Mouse (Mus musculus) liver, embryonic 13.5 days (tissue): Measurements from ENCODE around the gene Cerk. TPM values are rescaled to one million over a fixed set of nuclear protein-coding genes. Genes with fewer than 3 reads are reported as not detected.
"Not testable (repeated sequence)": the region's sequence is repeated elsewhere in the genome, so short reads cannot be mapped to it uniquely, and the experiment has no call there.

Experiments
- ATAC-seq: fragments of 200-750 bp; cut with Nextera tagmentation; 2 replicates; pipeline ENCODE4 v1.8.0; 2017; ENCODE audit warnings: low read depth, mild to moderate bottlenecking, moderate number of reproducible peaks, moderate library complexity
- DNase-seq: peaks from one replicate; pipeline ENCODE4 v3.0.0; 2022
- H3K27ac ChIP-seq: fragments of 300-500 bp; sonication (generic); 2 replicates; pipeline ENCODE4 v1.5.1; 2015; ENCODE audit warnings: moderate library complexity, mild to moderate bottlenecking, inconsistent platforms
- H3K27me3 ChIP-seq: fragments of 300-500 bp; sonication (generic); 2 replicates; pipeline ENCODE4 v1.6.1; 2015; ENCODE audit warnings: mild to moderate bottlenecking, inconsistent platforms
- H3K36me3 ChIP-seq: fragments of 300-500 bp; sonication (generic); 2 replicates; pipeline ENCODE4 v1.6.1; 2015; ENCODE audit warnings: mild to moderate bottlenecking, inconsistent platforms
- H3K4me1 ChIP-seq: fragments of 300-500 bp; sonication (generic); replicated peaks from 2 replicates; pipeline ENCODE4 v1.6.1; 2015; ENCODE audit warnings: inconsistent platforms
- H3K4me2 ChIP-seq: fragments of 300-500 bp; sonication (generic); 2 replicates; pipeline ENCODE4 v1.6.1; 2015; ENCODE audit warnings: inconsistent platforms, mild to moderate bottlenecking, moderate library complexity
- H3K4me3 ChIP-seq: fragments of 300-500 bp; sonication (generic); replicated peaks from 2 replicates; pipeline ENCODE4 v1.5.1; 2015; ENCODE audit warnings: mild to moderate bottlenecking, inconsistent platforms
- H3K9ac ChIP-seq: fragments of 300-500 bp; sonication (generic); 2 replicates; pipeline ENCODE4 v1.6.1; 2015; ENCODE audit warnings: mild to moderate bottlenecking, inconsistent platforms
- H3K9me3 ChIP-seq: fragments of 300-500 bp; sonication (generic); replicated peaks from 2 replicates; pipeline ENCODE4 v1.6.1; 2016; ENCODE audit warnings: inconsistent platforms
- WGBS: fragments of 180-500 bp; shearing (Covaris S2); methylation state at CpG from one replicate; pipeline ENCODE4 v1.1.7; 2015; ENCODE audit not compliant: insufficient replicate concordance; 5-methylcytosine and 5-hydroxymethylcytosine counted together
- polyA plus RNA-seq: library from polyadenylated mRNA; unstranded; fragments of >200 nt; fragmentation: Nextera tagmentation; extraction: Ambion mirVana; gene quantifications from 2 replicates; pipeline ENCODE4 v1.2.1, GENCODE M21; 2015

Cerk gene
- polyA plus RNA-seq, 1 experiment from 2014 or later = 3.2 TPM

DNA sequence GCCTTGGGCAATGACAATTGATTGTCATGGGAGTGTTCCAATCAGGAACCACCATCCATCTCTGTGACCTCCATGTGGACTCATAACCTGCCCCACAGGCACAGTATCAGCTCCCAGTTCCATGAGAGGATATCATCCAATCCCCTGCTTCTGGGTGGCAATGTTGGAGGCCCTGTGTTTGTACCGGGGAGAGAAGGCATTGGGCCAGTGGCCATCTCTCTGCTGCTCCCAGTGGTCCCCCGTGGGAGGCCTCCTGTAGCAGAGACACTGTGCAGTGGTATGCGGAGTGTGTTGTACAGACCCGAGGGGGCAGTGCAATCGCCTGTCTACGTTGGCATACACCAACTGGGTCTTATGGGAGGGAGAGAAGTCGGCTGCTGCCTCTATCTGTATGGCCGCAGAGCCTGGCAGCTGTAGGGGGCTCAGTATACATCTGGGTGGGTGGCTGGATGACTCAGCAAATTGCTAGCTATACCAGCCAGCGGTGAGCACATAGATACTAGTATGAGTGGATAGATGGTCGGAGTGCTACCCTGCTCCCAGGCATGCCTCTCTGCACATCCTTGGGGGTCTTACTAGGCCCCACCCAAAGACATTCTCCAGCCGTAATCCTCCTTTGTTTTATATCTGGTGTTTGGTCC, 78.0 kb downstream of the Cerk start:
- WGBS = 39% methylated on average over 11 of the region's 11 CpGs
- peaks cover 98% of the 10 kb centered on the region for H3K4me1 ChIP-seq
- peak; percentile 49 for ATAC-seq

GRCm38 (mm10) chr15:86105751-86106150, 80.2 kb downstream of the Cerk start:
- Histone ChIP-seq H3K4me3 (no peak overlapping the region; the same call in 1 of the 2 replicates), H3K9me3 (no peaks in the 10 kb centered on the region), H3K9ac (peak overlapping the region; percentile 64), H3K36me3 (peaks cover 27% of the 10 kb centered on the region), H3K27ac (peak overlapping the region; percentile 98), H3K27me3 (no peaks in the 10 kb centered on the region), H3K4me1 (peaks cover 98% of the 10 kb centered on the region), H3K4me2 (peak overlapping the region; percentile 63)
- ATAC-seq (no peak), DNase-seq (no peak)
- WGBS = 50% methylated on average over 6 of the region's 6 CpGs

More for the DNA sequence above, 78.0 kb downstream of the Cerk start:
- Histone ChIP-seq H3K27me3 (no peaks in the 10 kb centered on the region), H3K27ac (peak overlapping the region; percentile 98), H3K9me3 (no peaks in the 10 kb centered on the region), H3K36me3 (0 out of 2 replicates have a peak, but pooled peaks cover 8% of the 10 kb centered on the region), H3K9ac (peak overlapping the region; percentile 64), H3K4me3 (no peak overlapping the region), H3K4me2 (peak overlapping the region; percentile 47)
- DNase-seq = peak; percentile 71

DNA sequence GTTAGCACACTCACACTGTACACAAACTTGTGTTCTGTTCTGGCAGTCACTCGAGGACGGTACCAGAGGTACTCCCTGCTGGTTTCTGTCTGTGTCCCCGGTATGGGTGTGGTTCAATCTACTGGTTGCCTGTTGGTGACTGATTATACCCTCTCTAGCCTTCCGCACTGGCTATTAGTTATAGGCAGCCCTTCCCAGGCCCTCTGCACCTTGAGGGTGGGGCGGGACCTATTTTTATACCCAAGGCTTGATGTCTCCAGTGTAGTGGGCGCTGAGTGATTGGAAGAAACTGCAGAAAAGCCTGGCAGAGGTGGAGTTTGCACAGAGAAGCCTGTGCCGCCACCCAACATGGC, 80.6 kb downstream of the Cerk start:
- Histone ChIP-seq H3K4me1 (peaks cover 98% of the 10 kb centered on the region), H3K4me3 (peak overlapping the region; percentile 14), H3K36me3 (peaks cover 28% of the 10 kb centered on the region)

DNA sequence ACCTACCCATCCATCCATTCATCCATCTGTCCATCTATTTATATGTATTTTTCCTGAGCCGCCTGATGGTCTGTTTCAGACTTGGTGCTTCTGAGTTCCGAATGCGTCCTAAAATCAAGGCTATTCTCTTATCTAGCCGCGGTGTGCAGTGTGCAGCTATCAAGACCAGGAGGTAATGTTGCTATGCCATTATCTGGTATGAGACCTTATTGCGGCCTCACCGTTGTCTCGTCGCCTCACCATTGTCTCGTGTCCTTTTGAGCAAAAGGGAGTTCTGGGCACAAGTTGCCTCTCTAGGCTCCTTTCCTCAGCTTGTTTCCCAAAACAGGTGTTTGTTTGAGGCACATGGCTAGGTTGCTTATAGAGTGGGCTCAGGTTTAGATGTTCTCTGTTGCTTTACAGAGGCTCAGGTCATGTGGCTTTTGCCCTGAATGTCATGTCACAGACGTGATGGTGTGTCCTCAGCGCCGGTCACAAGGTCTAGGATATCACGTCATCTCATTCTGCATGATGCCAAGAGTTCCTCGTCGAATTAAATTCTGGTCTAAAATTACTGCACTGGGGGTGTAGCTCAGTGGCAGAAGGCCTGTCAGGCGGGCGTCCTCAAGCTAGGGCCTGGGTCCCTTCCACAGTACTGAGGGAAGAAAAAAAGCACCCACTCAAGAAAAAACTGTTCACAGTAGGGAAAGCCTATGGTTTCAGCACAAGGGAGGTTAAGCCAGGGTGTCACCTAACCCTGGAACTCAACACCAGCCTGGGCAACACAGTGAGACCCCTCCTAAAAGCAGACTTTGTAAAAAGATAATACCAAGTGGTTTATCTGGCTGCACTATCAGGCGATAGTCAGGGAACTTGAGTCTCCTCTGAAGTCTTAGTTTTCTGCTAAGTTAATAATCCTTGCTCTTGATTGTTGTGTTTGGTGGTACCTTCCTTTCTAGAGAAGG, 81.3 kb downstream of the Cerk start:
- H3K9ac ChIP-seq = peak overlapping the region; percentile 74
- peaks cover 25% of the 10 kb centered on the region for H3K36me3 ChIP-seq
- H3K4me3 ChIP-seq = peak overlapping the region; percentile 14
- DNase-seq = peak; percentile 41
- peak overlapping the region; percentile 98 for H3K27ac ChIP-seq
- peaks cover 93% of the 10 kb centered on the region for H3K4me1 ChIP-seq
- peak overlapping the region; percentile 63 for H3K4me2 ChIP-seq
- H3K27me3 ChIP-seq = no peaks in the 10 kb centered on the region
- peak; percentile 84 for ATAC-seq
- WGBS = 33% methylated on average over 19 of the region's 19 CpGs
- H3K9me3 ChIP-seq = no peaks in the 10 kb centered on the region

More for the DNA sequence above, 80.6 kb downstream of the Cerk start:
- Histone ChIP-seq H3K27ac (peak overlapping the region; percentile 98), H3K9ac (peak overlapping the region; percentile 74), H3K4me2 (peak overlapping the region; percentile 63), H3K9me3 (no peaks in the 10 kb centered on the region), H3K27me3 (no peaks in the 10 kb centered on the region)
- peak; percentile 90 for DNase-seq
- 17% methylated on average over 7 of the region's 7 CpGs for WGBS
- peak; percentile 95 for ATAC-seq

DNA sequence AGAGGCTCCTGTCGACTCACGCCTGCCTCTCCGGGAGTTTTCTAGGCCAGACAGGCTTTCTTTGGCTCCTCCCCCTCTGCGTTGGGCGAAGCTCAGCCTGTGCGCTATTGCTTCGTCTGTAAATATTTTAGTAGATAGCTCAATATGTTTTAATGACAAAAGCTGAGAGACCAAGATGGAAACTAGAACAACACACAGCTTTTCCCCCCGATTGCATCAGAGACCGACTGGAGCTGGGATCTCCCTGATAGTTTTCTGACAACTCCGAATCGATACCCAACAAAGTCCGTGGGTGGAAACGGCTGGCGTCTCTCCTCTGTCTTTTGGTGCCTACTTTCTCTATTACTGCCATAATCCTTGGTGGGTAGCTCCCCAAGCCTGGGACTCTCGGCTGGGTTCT, 83.6 kb downstream of the Cerk start:
- peak overlapping the region; percentile 98 for H3K27ac ChIP-seq
- H3K9ac ChIP-seq = no peak overlapping the region
- no peak overlapping the region for H3K4me3 ChIP-seq
- H3K36me3 ChIP-seq = peaks cover 23% of the 10 kb centered on the region
- no peaks in the 10 kb centered on the region for H3K9me3 ChIP-seq
- 84% methylated on average over 15 of the region's 15 CpGs for WGBS
- no peaks in the 10 kb centered on the region for H3K27me3 ChIP-seq
- peaks cover 71% of the 10 kb centered on the region for H3K4me1 ChIP-seq
- no peak overlapping the region for H3K4me2 ChIP-seq
- DNase-seq = no peak
- no peak for ATAC-seq

- peaks cover 64% of the 10 kb centered on the region for H3K4me1 ChIP-seq
- H3K9me3 ChIP-seq = no peaks in the 10 kb centered on the region
- H3K9ac ChIP-seq = no peak overlapping the region
- H3K4me2 ChIP-seq = no peak overlapping the region
- DNase-seq (no peak), ATAC-seq (no peak)
- peaks cover 24% of the 10 kb centered on the region for H3K36me3 ChIP-seq
- peak overlapping the region; percentile 98; the same call in 1 of the 2 replicates for H3K27ac ChIP-seq
- no peak overlapping the region for H3K4me3 ChIP-seq
- WGBS = 86% methylated on average over 9 of the region's 9 CpGs
- no peaks in the 10 kb centered on the region for H3K27me3 ChIP-seq
Observed at GRCm38 (mm10) chr15:86101585-86101984, 84.4 kb downstream of the Cerk start.

GRCm38 (mm10) chr15:86097871-86098270, 88.1 kb downstream of the Cerk start:
- DNase-seq (no peak), ATAC-seq (no peak)
- no peak overlapping the region for H3K9ac ChIP-seq
- no peak overlapping the region for H3K4me2 ChIP-seq
- WGBS = 77% methylated on average over 2 of the region's 2 CpGs
- no peaks in the 10 kb centered on the region for H3K9me3 ChIP-seq
- H3K27ac ChIP-seq = no peak overlapping the region
- no peaks in the 10 kb centered on the region for H3K27me3 ChIP-seq
- H3K4me1 ChIP-seq = peaks cover 41% of the 10 kb centered on the region
- H3K4me3 ChIP-seq = no peak overlapping the region
- peaks cover 46% of the 10 kb centered on the region for H3K36me3 ChIP-seq

DNA sequence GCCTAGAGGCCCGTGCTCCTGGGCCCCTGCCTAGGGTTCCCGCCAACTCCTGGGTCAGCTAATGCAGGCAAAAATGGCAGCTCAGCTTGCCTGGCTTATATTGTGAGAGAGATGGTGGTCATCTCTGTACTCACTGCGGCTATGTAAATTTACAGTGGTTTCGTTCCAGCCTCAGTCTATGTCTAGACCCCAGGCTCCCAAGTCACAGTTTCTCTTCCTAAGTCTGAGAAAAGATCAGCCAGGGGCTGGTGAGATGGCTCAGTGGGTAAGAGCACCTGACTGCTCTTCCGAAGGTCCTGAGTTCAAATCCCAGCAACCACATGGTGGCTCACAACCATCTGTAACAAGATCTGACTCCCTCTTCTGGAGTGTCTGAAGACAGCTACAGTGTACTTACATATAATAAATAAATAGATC, 89.3 kb downstream of the Cerk start:
- not testable (repeated sequence) for ATAC-seq, H3K27me3 ChIP-seq, H3K27ac ChIP-seq, DNase-seq, H3K9me3 ChIP-seq, H3K9ac ChIP-seq, H3K4me2 ChIP-seq, H3K4me3 ChIP-seq
- peaks cover 39% of the 10 kb centered on the region for H3K4me1 ChIP-seq
- H3K36me3 ChIP-seq = peaks cover 44% of the 10 kb centered on the region
- WGBS = 91% methylated on average over 5 of the region's 5 CpGs

- Histone ChIP-seq H3K4me1 (peaks cover 40% of the 10 kb centered on the region), H3K27me3 (no peaks in the 10 kb centered on the region), H3K9ac (no peak overlapping the region), H3K27ac (no peak overlapping the region; the same call in 1 of the 2 replicates), H3K36me3 (peaks cover 44% of the 10 kb centered on the region), H3K4me2 (no peak overlapping the region), H3K9me3 (no peaks in the 10 kb centered on the region), H3K4me3 (no peak overlapping the region)
- ATAC-seq (no peak), DNase-seq (no peak)
- WGBS = 86% methylated on average over 17 of the region's 17 CpGs
Observed at GRCm38 (mm10) chr15:86095722-86096603, 90.0 kb downstream of the Cerk start.

- Histone ChIP-seq H3K4me2 (no peak overlapping the region), H3K9me3 (no peaks in the 10 kb centered on the region), H3K9ac (no peak overlapping the region), H3K4me1 (peaks cover 43% of the 10 kb centered on the region), H3K27me3 (no peaks in the 10 kb centered on the region), H3K36me3 (peaks cover 46% of the 10 kb centered on the region), H3K27ac (peak overlapping the region; percentile 34; the same call in 1 of the 2 replicates), H3K4me3 (no peak overlapping the region)
- ATAC-seq (no peak), DNase-seq (no peak)
- 72% methylated on average over 10 of the region's 10 CpGs for WGBS
Observed at GRCm38 (mm10) chr15:86094324-86095121, 91.4 kb downstream of the Cerk start.
